8 mouse cellular contexts compared by ENCODE assay signal in genomic region chr5:123317992-123318391, GRCm38 (mm10). TPM values are rescaled to one million over a fixed set of nuclear protein-coding genes. Genes with fewer than 3 reads are reported as not detected.
DNase-seq lines count a peak whose midpoint lies in the region; ATAC-seq lines count a peak whose summit lies in the region.

No protein-coding gene starts in this region.

- no peaks in the 10 kb centered on the region for H3K4me1 ChIP-seq in neural tube, embryonic 11.5 days (ENCODE audit: control insufficient read depth, insufficient read depth, low read length)
- H3K4me1 ChIP-seq in embryonic facial prominence, embryonic 12.5 days: peaks cover 24% of the 10 kb centered on the region
- H3K4me1 ChIP-seq in intestine, embryonic 15.5 days (replicated peaks): no peaks in the 10 kb centered on the region

- no peak for ATAC-seq in neural tube, embryonic 11.5 days (ENCODE audit: insufficient read depth, low FRiP score, low TSS enrichment)
- peak; percentile 16; the same call in 1 of the 2 replicates for ATAC-seq in embryonic facial prominence, embryonic 12.5 days (ENCODE audit: insufficient number of reproducible peaks, insufficient read depth, low FRiP score, low TSS enrichment)
- ATAC-seq in intestine, embryonic 15.5 days: no peak

- H3K27ac ChIP-seq in neural tube, embryonic 11.5 days (ENCODE audit: low read depth, low read length): no peak overlapping the region
- H3K27ac ChIP-seq in embryonic facial prominence, embryonic 12.5 days: 0 out of 2 replicates have a peak overlapping the region, but pooled peaks have one; percentile 37
- H3K27ac ChIP-seq in intestine, embryonic 15.5 days: no peak overlapping the region

- H3K4me3 ChIP-seq in neural tube, embryonic 11.5 days (ENCODE audit: low read depth, low read length): no peak overlapping the region
- H3K4me3 ChIP-seq in embryonic facial prominence, embryonic 12.5 days: peak overlapping the region; percentile 11; the same call in 1 of the 2 replicates
- peak overlapping the region; percentile 31 for H3K4me3 ChIP-seq in intestine, embryonic 15.5 days (replicated peaks)

- H3K9ac ChIP-seq in neural tube, embryonic 11.5 days (ENCODE audit: low read length): no peak overlapping the region
- no peak overlapping the region for H3K9ac ChIP-seq in embryonic facial prominence, embryonic 12.5 days
- H3K9ac ChIP-seq in intestine, embryonic 15.5 days: peak overlapping the region; percentile 30; the same call in 1 of the 2 replicates

- no peaks in the 10 kb centered on the region for H3K36me3 ChIP-seq in neural tube, embryonic 11.5 days (ENCODE audit: control insufficient read depth, insufficient read depth, low read length)
- H3K36me3 ChIP-seq in embryonic facial prominence, embryonic 12.5 days: no peaks in the 10 kb centered on the region
- no peaks in the 10 kb centered on the region for H3K36me3 ChIP-seq in intestine, embryonic 15.5 days

- H3K27me3 ChIP-seq in neural tube, embryonic 11.5 days (ENCODE audit: control insufficient read depth, insufficient read depth, low read length): no peaks in the 10 kb centered on the region
- H3K27me3 ChIP-seq in embryonic facial prominence, embryonic 12.5 days: no peaks in the 10 kb centered on the region
- no peaks in the 10 kb centered on the region for H3K27me3 ChIP-seq in intestine, embryonic 15.5 days (replicated peaks)

- 13% methylated on average over 6 of the region's 6 CpGs for WGBS in neural tube, embryonic 11.5 days
- 17% methylated on average over 6 of the region's 6 CpGs for WGBS in embryonic facial prominence, embryonic 12.5 days
- WGBS in intestine, embryonic 15.5 days: 9% methylated on average over 6 of the region's 6 CpGs

- no peaks in the 10 kb centered on the region for H3K9me3 ChIP-seq in neural tube, embryonic 11.5 days (ENCODE audit: control insufficient read depth, low read length)
- no peaks in the 10 kb centered on the region for H3K9me3 ChIP-seq in embryonic facial prominence, embryonic 12.5 days
- no peaks in the 10 kb centered on the region for H3K9me3 ChIP-seq in intestine, embryonic 15.5 days

- H3K4me2 ChIP-seq in neural tube, embryonic 11.5 days (ENCODE audit: low read depth): 0 out of 2 replicates have a peak overlapping the region, but pooled peaks have one; percentile 7
- peak overlapping the region; percentile 32 for H3K4me2 ChIP-seq in embryonic facial prominence, embryonic 12.5 days (replicated peaks)
- peak overlapping the region; percentile 58 for H3K4me2 ChIP-seq in intestine, embryonic 15.5 days (replicated peaks)

- no peak for DNase-seq in neural tube, embryonic 11.5 days (ENCODE audit: low spot score)
- DNase-seq in neural tube, embryonic 10.5 days (ENCODE audit: extremely low spot score, low spot score): no peak
- peak; percentile 29 for DNase-seq in lung, postnatal 14 days
- DNase-seq in frontal cortex, postnatal 36 days (ENCODE audit: low spot score in 2 of 2): no peak
- DNase-seq in right cerebral cortex, postnatal 36 days (ENCODE audit: low spot score in 2 of 2): no peak
- DNase-seq in layer of hippocampus, postnatal 14 days (ENCODE audit: low spot score in 2 of 2): no peak

RNA-seq across cellular contexts. Expression of gene Bcl7a, which starts 25.6 kb away (rescaled TPM):
- polyA plus RNA-seq in neural tube, embryonic 11.5 days (2014; fragmentation: Nextera tagmentation; extraction: Ambion mirVana): 55.9 and 56.7 TPM in 2 replicates
- 41.8 and 44.7 TPM in 2 replicates for polyA plus RNA-seq in embryonic facial prominence, embryonic 12.5 days (2016; fragmentation: Nextera tagmentation; extraction: Ambion mirVana)
- 15.9 and 16.4 TPM in 2 replicates for polyA plus RNA-seq in intestine, embryonic 15.5 days (2015; fragmentation: Nextera tagmentation; extraction: Ambion mirVana)
- total RNA-seq in layer of hippocampus, postnatal 14 days (2021): 10 to 100 TPM; 66.9 TPM

Comparison
In these comparisons a context has a peak if more than half of its experiments do, and no peak if none do; other contexts are left out.
1. H3K4me2 ChIP-seq: peak in every context shown above with its lines; median percentile 58 in intestine, embryonic 15.5 days; 32 in embryonic facial prominence, embryonic 12.5 days; 7 in neural tube, embryonic 11.5 days.